Mouse (Mus musculus): Measurements from ENCODE around the gene Leng9.

The Leng9 gene

GRCm38 (mm10) chr7:4124315-4124759, 25.8 kb downstream of the Leng9 start:
- DNase-seq (ENCODE audit: low spot score), result no peak

DNA sequence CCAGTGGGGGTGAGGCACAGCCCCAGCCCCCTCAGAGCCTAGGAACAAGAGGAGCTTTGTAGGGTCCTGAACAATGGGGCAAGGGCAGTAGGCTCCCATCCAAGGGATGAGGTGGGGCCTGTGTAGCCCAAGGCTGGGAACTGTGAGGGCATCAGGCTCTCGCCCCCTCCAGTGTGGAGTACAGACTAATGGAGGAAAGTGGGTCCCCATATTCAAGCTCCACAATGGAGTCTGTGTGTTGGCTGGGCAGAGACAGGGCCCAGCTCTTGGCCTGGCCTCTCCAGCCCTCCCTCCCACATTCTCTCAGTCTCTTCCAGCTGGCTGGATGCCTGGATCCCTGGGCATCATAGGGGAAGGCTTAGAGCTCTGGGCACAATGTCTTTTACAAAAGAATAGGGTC, 26.4 kb downstream of the Leng9 start:
- DNase-seq (ENCODE audit: low spot score), result peak; percentile 79

DNA sequence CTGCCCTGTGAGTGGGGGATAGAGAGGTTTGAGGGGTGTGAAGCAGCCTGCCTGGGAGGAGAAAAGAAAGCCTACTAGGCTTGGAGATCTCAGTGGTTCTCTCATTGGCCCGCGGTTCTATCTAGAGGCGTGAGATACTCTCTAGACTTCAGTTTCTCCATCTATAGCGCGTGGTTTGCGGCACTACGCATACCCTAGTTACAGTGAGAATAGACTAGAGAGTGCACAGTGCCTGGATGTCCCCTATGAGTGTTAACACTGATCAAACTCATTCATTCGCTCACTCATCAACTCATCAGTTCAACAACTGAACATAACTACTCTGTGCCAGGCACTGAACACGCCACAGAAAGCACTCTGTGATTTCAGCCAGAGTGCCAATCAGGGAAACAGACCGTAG, 27.4 kb downstream of the Leng9 start:
- DNase-seq (ENCODE audit: low spot score), result no peak

GRCm38 (mm10) chr7:4122076-4122768, 28.0 kb downstream of the Leng9 start:
- DNase-seq (ENCODE audit: low spot score), result no peak

DNA sequence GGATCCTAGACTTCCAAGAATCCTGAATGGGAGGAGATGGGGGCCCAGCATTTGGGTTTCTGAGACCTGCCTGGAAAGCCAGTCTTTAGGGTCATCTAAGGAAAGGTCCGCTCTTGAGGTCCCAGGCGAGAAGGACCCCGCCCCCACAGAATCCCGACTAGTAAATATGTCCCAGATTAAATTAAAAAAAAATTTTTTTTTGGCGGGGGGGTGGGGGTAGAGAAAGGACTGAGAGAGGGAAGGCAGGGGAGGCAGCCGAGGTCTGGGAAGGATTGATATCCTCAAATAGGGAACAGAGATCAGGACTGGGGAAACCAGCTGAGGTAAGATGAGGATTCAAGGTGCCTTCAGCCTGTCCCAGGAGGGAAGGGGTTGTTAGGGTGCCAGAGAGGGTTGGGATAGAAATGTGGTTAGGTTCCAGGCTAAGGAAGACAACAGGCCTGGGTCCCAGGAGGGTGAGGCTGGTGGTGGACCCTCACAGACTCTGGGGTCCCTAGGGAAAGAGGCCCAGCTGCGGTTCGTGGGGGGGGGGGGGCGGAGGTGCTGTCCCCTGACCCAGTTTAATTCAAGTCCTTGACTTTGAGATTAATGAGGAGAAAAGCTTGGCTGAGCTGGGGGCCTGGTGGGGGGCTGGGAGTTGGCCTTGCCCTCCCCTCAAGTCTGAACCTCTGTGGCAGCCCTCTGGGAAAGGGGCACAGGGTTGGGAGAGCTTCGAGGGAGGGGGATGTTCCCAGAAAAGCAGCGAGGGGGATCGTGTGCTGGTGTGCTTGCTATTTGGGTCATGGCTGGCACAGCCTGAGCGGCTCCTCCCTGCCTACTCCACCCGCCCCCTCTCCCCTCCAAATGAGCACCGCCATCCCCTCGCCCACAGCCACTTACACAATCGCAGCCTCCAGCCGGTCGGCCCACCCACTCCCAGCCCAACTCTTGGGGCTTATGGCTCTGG, 29.9 kb downstream of the Leng9 start:
- no peak for DNase-seq (ENCODE audit: low spot score)

DNA sequence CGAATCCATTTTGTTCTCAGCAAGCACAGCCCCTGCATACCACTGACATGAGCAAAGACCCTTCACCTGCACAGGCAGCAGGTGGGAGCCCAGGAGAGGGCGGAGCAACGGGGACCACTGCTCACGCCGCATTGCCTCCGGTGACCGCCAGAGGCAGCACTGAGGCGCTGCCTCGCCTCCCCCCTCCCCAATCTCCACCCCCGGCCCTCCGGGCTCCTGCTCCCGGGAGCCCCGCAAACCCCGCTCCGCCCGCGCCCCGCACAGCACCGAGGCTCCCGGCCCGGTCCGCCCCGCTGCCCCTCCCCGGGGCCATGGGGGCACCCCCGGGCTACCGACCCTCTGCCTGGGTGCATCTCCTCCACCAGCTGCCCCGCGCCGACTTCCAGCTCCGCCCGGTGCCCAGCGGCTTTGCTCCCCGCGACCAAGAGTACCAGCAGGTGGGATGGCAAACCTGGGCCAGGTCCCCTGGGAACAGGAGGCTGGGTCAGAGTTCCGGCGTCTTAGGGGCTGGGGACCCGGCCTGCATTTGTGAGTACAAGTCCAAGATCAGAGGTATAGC, 30.8 kb downstream of the Leng9 start, which contains the start of gene Ttyh1:
TSS of gene Ttyh1 (plus strand) at position 65 of the 559 bp plus-strand sequence.
- peak; percentile 59 for DNase-seq (ENCODE audit: low spot score)

- no peak for DNase-seq (ENCODE audit: low spot score)
These were observed 32.9 kb downstream of the Leng9 start for GRCm38 (mm10) chr7:4117050-4117814.

- DNase-seq (ENCODE audit: low spot score), result no peak
These were observed 38.4 kb downstream of the Leng9 start for GRCm38 (mm10) chr7:4111766-4112165.

- DNase-seq (ENCODE audit: low spot score), result no peak
These were observed 46.8 kb downstream of the Leng9 start for GRCm38 (mm10) chr7:4103411-4103810.

GRCm38 (mm10) chr7:4101144-4101543, 49.0 kb downstream of the Leng9 start:
- DNase-seq (ENCODE audit: low spot score), result no peak

DNA sequence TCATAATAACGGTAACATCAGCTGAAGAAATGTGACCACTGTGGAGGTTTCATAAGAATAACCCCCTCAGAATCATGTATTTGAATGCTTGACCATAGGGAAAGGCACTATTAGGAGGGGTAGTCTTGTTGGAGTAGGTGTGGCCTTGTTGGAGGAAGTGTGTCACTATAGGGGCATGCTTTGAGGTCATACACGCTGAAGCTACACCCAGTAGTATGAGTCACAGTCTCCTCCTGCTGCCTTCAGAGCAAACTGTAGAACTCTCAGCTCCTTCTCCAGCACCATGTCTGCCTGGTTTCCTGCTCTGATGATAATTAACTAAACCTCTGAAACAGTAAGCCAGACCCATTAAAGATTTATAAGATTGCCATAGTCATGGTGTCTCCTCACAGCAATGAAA, 51.3 kb downstream of the Leng9 start:
- DNase-seq (ENCODE audit: low spot score), result no peak

DNA sequence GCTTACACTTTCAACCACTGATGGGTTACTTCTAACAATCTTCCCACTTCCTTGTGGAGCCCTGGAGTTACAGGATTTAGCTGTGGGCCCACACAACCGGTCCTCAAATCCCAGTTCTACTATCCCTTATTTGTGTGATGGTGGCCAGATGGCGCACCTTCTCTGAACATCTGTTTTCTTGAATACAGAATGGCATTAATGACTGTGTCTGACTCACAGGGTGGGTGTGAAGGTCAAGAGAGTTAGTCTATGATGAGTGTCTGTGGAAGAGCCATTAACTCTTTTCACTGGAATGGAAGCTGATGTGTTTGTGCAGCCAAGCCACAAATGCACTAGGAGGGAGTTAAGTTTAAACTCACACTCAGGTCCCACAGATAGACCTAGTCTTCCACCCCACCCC, 51.9 kb downstream of the Leng9 start:
- no peak for DNase-seq (ENCODE audit: low spot score)

All from testis, postnatal 14 days (tissue).